In the genomic region with DNA sequence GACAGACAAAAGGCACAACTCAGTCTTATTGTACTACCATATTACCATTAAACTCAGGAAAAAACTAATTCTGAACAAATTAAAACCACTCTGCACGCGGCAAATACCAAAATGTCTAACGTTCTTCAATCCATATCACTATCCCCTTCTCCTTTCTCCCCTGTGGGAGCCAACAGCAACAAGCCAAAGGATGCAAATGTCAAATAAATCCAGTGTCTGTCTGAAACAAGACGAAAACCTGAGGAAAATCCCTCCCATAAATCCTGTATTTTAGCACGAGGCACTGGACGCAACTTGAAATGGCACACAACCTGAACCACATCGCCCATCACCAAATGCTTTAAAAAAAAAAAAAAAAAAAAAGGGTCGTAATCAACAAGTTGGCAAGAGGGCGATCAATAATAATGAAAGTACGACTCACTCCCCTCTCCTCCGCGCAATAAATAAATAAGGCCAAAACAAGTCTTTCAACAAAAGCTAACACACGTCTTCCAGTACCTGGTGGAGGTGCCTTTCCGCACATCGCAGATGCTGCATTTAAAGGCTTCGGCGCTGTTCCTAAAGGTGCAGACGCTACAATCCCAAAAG, we compare ENCODE assay signal across 8 mouse cellular contexts. TPM values are rescaled to one million over a fixed set of nuclear protein-coding genes. Genes with fewer than 3 reads are reported as not detected.
DNase-seq lines count a peak whose midpoint lies in the region; ATAC-seq and TF ChIP-seq lines count a peak whose summit lies in the region.

No protein-coding gene starts in this region.

- DNase-seq in heart, postnatal 25 days (ENCODE audit: low spot score) = no peak
- DNase-seq in forebrain, embryonic 10.5 days (ENCODE audit: extremely low spot score, low spot score) = no peak
- no peak for DNase-seq in liver, embryonic 14.5 days (ENCODE audit: low read depth in 3 of 3, low spot score in 3 of 3)
- DNase-seq in layer of hippocampus, postnatal 14 days (ENCODE audit: low spot score in 2 of 2) = no peak
- DNase-seq in ovary, postnatal 10 days (ENCODE audit: low spot score) = no peak
- DNase-seq in gastrocnemius, adult 8-10 months (ENCODE audit: low spot score in 2 of 2) = no peak

- H3K27ac ChIP-seq in heart, embryonic 12.5 days (ENCODE audit: poor library complexity, severe bottlenecking) = peak overlapping the region; percentile 98
- H3K27ac ChIP-seq in forebrain, embryonic 10.5 days = peak overlapping the region; percentile 98
- H3K27ac ChIP-seq in liver, embryonic 14.5 days = peak overlapping the region; percentile 24; the same call in 1 of the 2 replicates

- intact Hi-C loops in heart, postnatal 25 days (cut with DNase I) = loop anchor here (5.0 to 10.0 kb wide), 6 partner anchors 124 to 549 kb away; a partner anchor contains a TSS

- WGBS in heart, embryonic 12.5 days = 2% methylated on average over 18 of the region's 18 CpGs
- under 1% methylated on average over 18 of the region's 18 CpGs for WGBS in forebrain, embryonic 10.5 days
- 5% methylated on average over 18 of the region's 18 CpGs for WGBS in liver, embryonic 14.5 days (ENCODE audit: insufficient replicate concordance)

- no peak for ATAC-seq in heart, embryonic 12.5 days (ENCODE audit: insufficient number of reproducible peaks, low FRiP score)
- ATAC-seq in liver, embryonic 14.5 days (ENCODE audit: insufficient read depth) = no peak

- H3K9ac ChIP-seq in heart, embryonic 12.5 days = peak overlapping the region; percentile 98
- peak overlapping the region; percentile 85 for H3K9ac ChIP-seq in liver, embryonic 14.5 days (replicated peaks)

- TF ChIP-seq EP300 in liver, embryonic 14.5 days (IDR thresholded peaks at IDR 0.05; ENCODE audit: low read depth) = no peak

- no peak for TF ChIP-seq CTCF in E14TG2a.4 (conservative IDR thresholded peaks at IDR 0.05; ENCODE audit: low read length)
- no peak for TF ChIP-seq CTCF in liver, embryonic 14.5 days (IDR thresholded peaks at IDR 0.05; ENCODE audit: low read depth)

- H3K4me3 ChIP-seq in heart, embryonic 12.5 days = peak overlapping the region; percentile 97
- H3K4me3 ChIP-seq in E14TG2a.4 (replicated peaks; ENCODE audit: low read length) = peak overlapping the region; percentile 84
- peak overlapping the region; percentile 80 for H3K4me3 ChIP-seq in forebrain, embryonic 10.5 days
- H3K4me3 ChIP-seq in liver, embryonic 14.5 days (ENCODE audit: insufficient read depth in 1 of 2, low read depth in 2 of 2, low read length in 2 of 2) = peak overlapping the region; percentile 76 to 79

- H3K4me2 ChIP-seq in heart, embryonic 12.5 days = peak overlapping the region; percentile 97
- peak overlapping the region; percentile 90 for H3K4me2 ChIP-seq in liver, embryonic 14.5 days (ENCODE audit: low read depth)

- no peaks in the 10 kb centered on the region for H3K9me3 ChIP-seq in heart, embryonic 12.5 days (replicated peaks)
- peaks cover 16% of the 10 kb centered on the region for H3K9me3 ChIP-seq in E14TG2a.4 (ENCODE audit: low read length)
- H3K9me3 ChIP-seq in forebrain, embryonic 10.5 days = no peaks in the 10 kb centered on the region
- no peaks in the 10 kb centered on the region for H3K9me3 ChIP-seq in liver, embryonic 14.5 days (ENCODE audit: control insufficient read depth, low read length)

- peaks cover 12% of the 10 kb centered on the region; the same call in 1 of the 2 replicates for H3K27me3 ChIP-seq in heart, embryonic 12.5 days (replicated peaks)
- H3K27me3 ChIP-seq in E14TG2a.4 (ENCODE audit: insufficient read depth, low read length) = no peaks in the 10 kb centered on the region
- H3K27me3 ChIP-seq in forebrain, embryonic 10.5 days (ENCODE audit: poor library complexity, severe bottlenecking) = peaks cover 31% of the 10 kb centered on the region
- no peaks in the 10 kb centered on the region; the same call in 1 of the 2 replicates for H3K27me3 ChIP-seq in liver, embryonic 14.5 days (ENCODE audit: control insufficient read depth, insufficient read depth, low read length)

- peaks cover 30% of the 10 kb centered on the region for H3K4me1 ChIP-seq in heart, embryonic 12.5 days (replicated peaks)
- H3K4me1 ChIP-seq in E14TG2a.4 (replicated peaks; ENCODE audit: low read depth, low read length) = peaks cover 67% of the 10 kb centered on the region
- H3K4me1 ChIP-seq in forebrain, embryonic 10.5 days = peaks cover 37% of the 10 kb centered on the region
- H3K4me1 ChIP-seq in liver, embryonic 14.5 days (replicated peaks; ENCODE audit: control insufficient read depth in 2 of 2, insufficient read depth in 2 of 2, low read length in 1 of 2) = peaks cover 9 to 22% of the 10 kb centered on the region in 2 experiments

- H3K36me3 ChIP-seq in heart, embryonic 12.5 days = 0 out of 2 replicates have a peak, but pooled peaks cover 3% of the 10 kb centered on the region
- H3K36me3 ChIP-seq in E14TG2a.4 (ENCODE audit: insufficient read depth, low read length) = peaks cover 33% of the 10 kb centered on the region
- peaks cover 10% of the 10 kb centered on the region for H3K36me3 ChIP-seq in forebrain, embryonic 10.5 days (replicated peaks)
- H3K36me3 ChIP-seq in liver, embryonic 14.5 days (replicated peaks; ENCODE audit: control insufficient read depth, insufficient read depth, low read depth) = no peaks in the 10 kb centered on the region

RNA-seq across cellular contexts. Expression of a gene that starts 1.2 kb away (rescaled TPM):
- polyA plus RNA-seq in heart, embryonic 12.5 days (2016; fragmentation: Nextera tagmentation; extraction: Ambion mirVana) = 17.1 and 18.0 TPM in 2 replicates
- 10 to 100 TPM; 12.5 to 14.0 TPM for total RNA-seq in heart, postnatal 25 days (2021)
- polyA plus RNA-seq in forebrain, embryonic 10.5 days (2016; fragmentation: Nextera tagmentation; extraction: Ambion mirVana) = 11.9 and 12.8 TPM in 2 replicates
- 5.1 and 10.7 TPM in 2 replicates for polyA plus RNA-seq in liver, embryonic 14.5 days (2012; rRNA removed)
- 3.2 and 3.5 TPM in 2 replicates for polyA plus RNA-seq in liver, embryonic 14.5 days (2014; fragmentation: Nextera tagmentation; extraction: Ambion mirVana)
- 10 to 100 TPM; 56.7 to 58.7 TPM for total RNA-seq in layer of hippocampus, postnatal 14 days (2021)
- 1 to 10 TPM; 4.0 to 5.4 (median 4.9) TPM for total RNA-seq in gastrocnemius, adult 8-10 months (2022)

Comparison
In these comparisons a context has a peak if more than half of its experiments do, and no peak if none do; other contexts are left out.
1. H3K27ac ChIP-seq: peak in every context shown above with its lines; median percentile 98 in heart, embryonic 12.5 days; 98 in forebrain, embryonic 10.5 days; 24 in liver, embryonic 14.5 days.